Mouse (Mus musculus): ENCODE measurements around the gene Cactin. TPM values are rescaled to one million over a fixed set of nuclear protein-coding genes. Genes with fewer than 3 reads are reported as not detected.

The Cactin gene
- total RNA-seq, 2 experiments from 2014 or later = 5.6 to 18.0 TPM

- no peak for ATAC-seq (replicated peaks; ENCODE audit: low FRiP score, poor library complexity, severe bottlenecking)
These were observed 25.7 kb upstream of the Cactin start for GRCm38 (mm10) chr10:81295185-81295584.

- no peak for ATAC-seq (replicated peaks; ENCODE audit: low FRiP score, poor library complexity, severe bottlenecking)
These were observed 23.7 kb upstream of the Cactin start for GRCm38 (mm10) chr10:81297246-81297645.

- ATAC-seq (replicated peaks; ENCODE audit: low FRiP score, poor library complexity, severe bottlenecking) = no peak
These were observed 23.1 kb upstream of the Cactin start for GRCm38 (mm10) chr10:81297845-81298244.

- ATAC-seq (replicated peaks; ENCODE audit: low FRiP score, poor library complexity, severe bottlenecking) = no peak
These were observed 22.4 kb upstream of the Cactin start for GRCm38 (mm10) chr10:81298369-81299100.

GRCm38 (mm10) chr10:81299585-81300351 is 21.1 kb upstream of the Cactin start:
- ATAC-seq (replicated peaks; ENCODE audit: low FRiP score, poor library complexity, severe bottlenecking) = no peak

- ATAC-seq (replicated peaks; ENCODE audit: low FRiP score, poor library complexity, severe bottlenecking) = no peak
These were observed 20.5 kb upstream of the Cactin start for GRCm38 (mm10) chr10:81300352-81300907.

- no peak for ATAC-seq (replicated peaks; ENCODE audit: low FRiP score, poor library complexity, severe bottlenecking)
These were observed 19.6 kb upstream of the Cactin start for GRCm38 (mm10) chr10:81301321-81301720.

GRCm38 (mm10) chr10:81302288-81302687 is 18.6 kb upstream of the Cactin start:
- ATAC-seq (replicated peaks; ENCODE audit: low FRiP score, poor library complexity, severe bottlenecking) = no peak

- ATAC-seq (replicated peaks; ENCODE audit: low FRiP score, poor library complexity, severe bottlenecking) = no peak
These were observed 18.1 kb upstream of the Cactin start for GRCm38 (mm10) chr10:81302781-81303218.

GRCm38 (mm10) chr10:81303258-81303657 is 17.6 kb upstream of the Cactin start:
- no peak for ATAC-seq (replicated peaks; ENCODE audit: low FRiP score, poor library complexity, severe bottlenecking)

- ATAC-seq (replicated peaks; ENCODE audit: low FRiP score, poor library complexity, severe bottlenecking) = no peak
These were observed 17.1 kb upstream of the Cactin start for GRCm38 (mm10) chr10:81303761-81304160.

GRCm38 (mm10) chr10:81304597-81305238 is 16.2 kb upstream of the Cactin start:
- ATAC-seq (replicated peaks; ENCODE audit: low FRiP score, poor library complexity, severe bottlenecking) = peak; percentile 66

GRCm38 (mm10) chr10:81305663-81306062 is 15.2 kb upstream of the Cactin start:
- no peak for ATAC-seq (replicated peaks; ENCODE audit: low FRiP score, poor library complexity, severe bottlenecking)

- no peak for ATAC-seq (replicated peaks; ENCODE audit: low FRiP score, poor library complexity, severe bottlenecking)
These were observed 14.7 kb upstream of the Cactin start for GRCm38 (mm10) chr10:81306173-81306668.

GRCm38 (mm10) chr10:81306837-81307682 is 13.8 kb upstream of the Cactin start:
- ATAC-seq (replicated peaks; ENCODE audit: low FRiP score, poor library complexity, severe bottlenecking) = no peak

- ATAC-seq (replicated peaks; ENCODE audit: low FRiP score, poor library complexity, severe bottlenecking) = no peak
These were observed 11.3 kb upstream of the Cactin start for GRCm38 (mm10) chr10:81309571-81309970.

- ATAC-seq (replicated peaks; ENCODE audit: low FRiP score, poor library complexity, severe bottlenecking) = no peak
These were observed 7.3 kb upstream of the Cactin start for GRCm38 (mm10) chr10:81313581-81313980.

GRCm38 (mm10) chr10:81314201-81314600 is 6.7 kb upstream of the Cactin start:
- ATAC-seq (replicated peaks; ENCODE audit: low FRiP score, poor library complexity, severe bottlenecking) = no peak

- no peak for ATAC-seq (replicated peaks; ENCODE audit: low FRiP score, poor library complexity, severe bottlenecking)
These were observed 5.3 kb upstream of the Cactin start for GRCm38 (mm10) chr10:81315587-81315986.
